Mouse (Mus musculus) limb, embryonic 13.5 days (tissue): Measurements from ENCODE around the gene Samd9l. TPM values are rescaled to one million over a fixed set of nuclear protein-coding genes. Genes with fewer than 3 reads are reported as not detected.
"Not testable (repeated sequence)": the region's sequence is repeated elsewhere in the genome, so short reads cannot be mapped to it uniquely, and the experiment has no call there.

Experiments used
- ATAC-seq: fragments of 200-750 bp; cut with Nextera tagmentation; 2 replicates; pipeline ENCODE4 v1.8.0; 2017; ENCODE audit warnings: low read depth, moderate number of reproducible peaks, moderate TSS enrichment; ENCODE audit not compliant: low FRiP score
- H3K27ac ChIP-seq: fragments of 300-500 bp; sonication (generic); 2 replicates; pipeline ENCODE4 v1.5.1; 2015; ENCODE audit warnings: inconsistent platforms, mild to moderate bottlenecking, moderate library complexity
- H3K27me3 ChIP-seq: fragments of 300-500 bp; sonication (generic); 2 replicates; pipeline ENCODE4 v1.6.1; 2015; ENCODE audit warnings: mild to moderate bottlenecking, inconsistent platforms
- H3K36me3 ChIP-seq: fragments of 300-500 bp; sonication (generic); 2 replicates; pipeline ENCODE4 v1.6.1; 2015; ENCODE audit warnings: inconsistent platforms, mild to moderate bottlenecking, moderate library complexity
- H3K4me1 ChIP-seq: fragments of 300-500 bp; sonication (generic); 2 replicates; pipeline ENCODE4 v1.6.1; 2015; ENCODE audit warnings: inconsistent platforms
- H3K4me2 ChIP-seq: fragments of 300-500 bp; sonication (generic); replicated peaks from 2 replicates; pipeline ENCODE4 v1.6.1; 2015; ENCODE audit warnings: inconsistent platforms, mild to moderate bottlenecking, moderate library complexity
- H3K4me3 ChIP-seq: fragments of 300-500 bp; sonication (generic); 2 replicates; pipeline ENCODE4 v1.5.1; 2015; ENCODE audit warnings: moderate library complexity, mild to moderate bottlenecking, inconsistent platforms
- H3K9ac ChIP-seq: fragments of 300-500 bp; sonication (generic); 2 replicates; pipeline ENCODE4 v1.6.1; 2015; ENCODE audit warnings: mild to moderate bottlenecking, inconsistent platforms
- H3K9me3 ChIP-seq: fragments of 300-500 bp; sonication (generic); 2 replicates; pipeline ENCODE4 v1.6.1; 2016; ENCODE audit warnings: inconsistent platforms
- WGBS: fragments of 180-500 bp; shearing (Covaris S2); methylation state at CpG from one replicate; pipeline ENCODE4 v1.1.7; 2015; 5-methylcytosine and 5-hydroxymethylcytosine counted together
- polyA plus RNA-seq: library from polyadenylated mRNA; unstranded; fragments of >200 nt; fragmentation: Nextera tagmentation; extraction: Ambion mirVana; gene quantifications from 2 replicates; pipeline ENCODE4 v1.2.1, GENCODE M21; 2015

The Samd9l gene
- 1.1 and 1.2 TPM in 2 replicates for polyA plus RNA-seq

- 42% methylated on average over 4 of the region's 4 CpGs for WGBS
- not testable (repeated sequence) for H3K4me3 ChIP-seq, H3K4me1 ChIP-seq, H3K27me3 ChIP-seq, H3K36me3 ChIP-seq, ATAC-seq, H3K9ac ChIP-seq, H3K27ac ChIP-seq, H3K9me3 ChIP-seq
- peak within 1 kb of the TSS; percentile 41 for H3K4me2 ChIP-seq
These were observed at the start of gene Samd9l for GRCm38 (mm10) chr6:3399340-3400068. Gene Samd9l (minus strand): TSS chr6:3399572.

GRCm38 (mm10) chr6:3447404-3447803 is 48.0 kb upstream of the Samd9l start:
- Histone ChIP-seq H3K4me2 (no peak overlapping the region), H3K9ac (no peak overlapping the region), H3K36me3 (no peaks in the 10 kb centered on the region), H3K27ac (no peak overlapping the region), H3K27me3 (no peaks in the 10 kb centered on the region), H3K4me3 (no peak overlapping the region), H3K9me3 (no peaks in the 10 kb centered on the region), H3K4me1 (no peaks in the 10 kb centered on the region)
- 4% methylated on average over 5 of the region's 5 CpGs for WGBS
- ATAC-seq, result peak; percentile 69

DNA sequence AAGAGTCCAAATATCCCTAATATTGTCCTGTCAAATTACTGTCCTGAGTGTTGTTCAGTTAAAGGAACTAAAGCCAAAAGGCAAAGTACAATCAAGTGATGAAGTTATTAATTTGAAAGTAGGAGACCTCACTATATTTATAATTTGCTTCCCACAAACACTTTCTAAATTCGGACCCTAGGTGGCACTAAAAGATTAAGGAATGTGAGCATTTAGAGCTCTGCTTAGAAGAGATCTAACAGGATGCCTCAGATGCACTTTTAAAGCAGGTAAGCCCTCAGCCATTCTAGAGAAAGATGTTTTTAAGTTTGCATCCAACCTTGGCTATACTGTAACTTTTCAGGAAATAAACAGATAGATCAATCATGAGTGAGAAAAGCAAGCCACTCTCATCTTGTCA is 44.5 kb upstream of the Samd9l start:
- Histone ChIP-seq H3K4me1 (no peaks in the 10 kb centered on the region), H3K27ac (no peak overlapping the region), H3K36me3 (no peaks in the 10 kb centered on the region), H3K9me3 (no peaks in the 10 kb centered on the region), H3K9ac (no peak overlapping the region), H3K27me3 (no peaks in the 10 kb centered on the region), H3K4me2 (no peak overlapping the region), H3K4me3 (no peak overlapping the region)
- ATAC-seq, result no peak
- 29% methylated on average over 1 of the region's 1 CpGs for WGBS

DNA sequence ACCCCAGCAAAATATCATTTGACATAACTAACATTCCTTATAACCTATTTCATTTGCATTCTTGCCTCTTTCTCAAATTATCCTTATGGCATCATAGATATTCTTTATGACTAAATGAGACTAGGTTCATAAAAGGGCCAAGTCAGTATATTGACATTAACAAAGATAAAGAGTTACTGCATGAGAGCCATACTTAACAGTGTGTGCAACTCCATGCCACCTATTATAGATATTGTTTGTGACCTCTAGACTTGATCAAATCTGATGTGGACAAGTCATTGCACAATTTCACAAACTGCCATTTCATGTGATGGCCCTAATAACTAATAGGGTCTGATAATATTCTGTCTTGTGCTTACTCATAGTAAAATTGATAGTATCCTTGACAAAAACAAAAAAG is 36.7 kb upstream of the Samd9l start:
- H3K9ac ChIP-seq, result no peak overlapping the region
- no peak for ATAC-seq
- H3K27me3 ChIP-seq, result no peaks in the 10 kb centered on the region
- H3K36me3 ChIP-seq, result no peaks in the 10 kb centered on the region
- H3K4me1 ChIP-seq, result no peaks in the 10 kb centered on the region
- H3K9me3 ChIP-seq, result no peaks in the 10 kb centered on the region
- no peak overlapping the region for H3K4me3 ChIP-seq
- H3K4me2 ChIP-seq, result no peak overlapping the region
- H3K27ac ChIP-seq, result no peak overlapping the region

- ATAC-seq, H3K4me2 ChIP-seq, H3K4me1 ChIP-seq, H3K9me3 ChIP-seq, H3K9ac ChIP-seq, H3K36me3 ChIP-seq, H3K27me3 ChIP-seq, H3K27ac ChIP-seq, H3K4me3 ChIP-seq: not testable (repeated sequence)
- WGBS, result 93% methylated on average over 2 of the region's 2 CpGs
These were observed 31.6 kb upstream of the Samd9l start for GRCm38 (mm10) chr6:3430976-3431375.

- Histone ChIP-seq H3K4me1 (no peaks in the 10 kb centered on the region), H3K36me3 (no peaks in the 10 kb centered on the region), H3K9ac (no peak overlapping the region), H3K9me3 (no peaks in the 10 kb centered on the region), H3K27me3 (no peaks in the 10 kb centered on the region), H3K4me3 (no peak overlapping the region), H3K27ac (no peak overlapping the region), H3K4me2 (no peak overlapping the region)
- ATAC-seq, result no peak
- WGBS, result 85% methylated on average over 1 of the region's 1 CpGs
These were observed 27.7 kb upstream of the Samd9l start for GRCm38 (mm10) chr6:3427047-3427446.

GRCm38 (mm10) chr6:3425333-3425732 is 26.0 kb upstream of the Samd9l start:
- not testable (repeated sequence) for H3K27me3 ChIP-seq, H3K9ac ChIP-seq, H3K27ac ChIP-seq, ATAC-seq, H3K4me2 ChIP-seq, H3K9me3 ChIP-seq, H3K4me1 ChIP-seq, H3K4me3 ChIP-seq, H3K36me3 ChIP-seq

DNA sequence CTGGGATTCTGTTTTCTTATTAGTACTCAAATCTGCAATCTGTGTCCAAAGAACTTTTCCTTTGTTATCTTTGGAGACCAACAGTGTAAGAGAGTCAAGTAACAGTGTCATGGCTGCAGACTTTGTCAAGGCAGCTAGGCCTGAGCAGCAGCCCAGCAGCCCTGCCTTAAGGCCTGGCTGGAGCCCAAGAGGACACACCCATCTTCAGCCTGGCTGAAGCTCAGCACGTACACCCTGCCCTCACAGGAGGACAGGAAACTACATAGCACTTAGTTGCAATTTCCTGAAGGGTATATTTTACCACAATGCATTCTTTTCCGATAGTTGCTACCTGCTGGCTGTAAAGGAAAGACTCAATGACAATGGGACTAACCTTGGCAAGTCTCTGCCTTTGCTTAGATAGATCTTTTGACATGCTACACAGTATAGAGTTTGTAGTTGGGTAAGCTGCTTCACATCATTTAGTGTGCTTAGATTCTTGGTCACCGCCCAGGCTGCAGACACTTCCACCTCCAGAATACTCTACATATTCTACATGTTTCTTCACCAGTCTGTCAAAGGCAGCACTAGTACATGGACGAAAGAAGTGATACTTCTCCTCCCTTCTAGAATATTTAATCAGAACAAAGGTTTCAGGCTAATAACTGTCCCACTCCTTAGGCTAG is 25.4 kb upstream of the Samd9l start:
- not testable (repeated sequence) for H3K36me3 ChIP-seq, ATAC-seq
- 15% methylated on average over 1 of the region's 4 CpGs for WGBS

GRCm38 (mm10) chr6:3397182-3397906 is 2.0 kb downstream of the Samd9l start:
- H3K27me3 ChIP-seq, H3K27ac ChIP-seq, H3K9ac ChIP-seq, H3K9me3 ChIP-seq, H3K4me1 ChIP-seq, ATAC-seq, H3K36me3 ChIP-seq, H3K4me3 ChIP-seq, H3K4me2 ChIP-seq: not testable (repeated sequence)
- 82% methylated on average over 6 of the region's 7 CpGs for WGBS

More for the DNA sequence above, 25.4 kb upstream of the Samd9l start:
- H3K27me3 ChIP-seq, H3K9ac ChIP-seq, H3K4me2 ChIP-seq, H3K4me1 ChIP-seq, H3K9me3 ChIP-seq, H3K27ac ChIP-seq, H3K4me3 ChIP-seq: not testable (repeated sequence)

DNA sequence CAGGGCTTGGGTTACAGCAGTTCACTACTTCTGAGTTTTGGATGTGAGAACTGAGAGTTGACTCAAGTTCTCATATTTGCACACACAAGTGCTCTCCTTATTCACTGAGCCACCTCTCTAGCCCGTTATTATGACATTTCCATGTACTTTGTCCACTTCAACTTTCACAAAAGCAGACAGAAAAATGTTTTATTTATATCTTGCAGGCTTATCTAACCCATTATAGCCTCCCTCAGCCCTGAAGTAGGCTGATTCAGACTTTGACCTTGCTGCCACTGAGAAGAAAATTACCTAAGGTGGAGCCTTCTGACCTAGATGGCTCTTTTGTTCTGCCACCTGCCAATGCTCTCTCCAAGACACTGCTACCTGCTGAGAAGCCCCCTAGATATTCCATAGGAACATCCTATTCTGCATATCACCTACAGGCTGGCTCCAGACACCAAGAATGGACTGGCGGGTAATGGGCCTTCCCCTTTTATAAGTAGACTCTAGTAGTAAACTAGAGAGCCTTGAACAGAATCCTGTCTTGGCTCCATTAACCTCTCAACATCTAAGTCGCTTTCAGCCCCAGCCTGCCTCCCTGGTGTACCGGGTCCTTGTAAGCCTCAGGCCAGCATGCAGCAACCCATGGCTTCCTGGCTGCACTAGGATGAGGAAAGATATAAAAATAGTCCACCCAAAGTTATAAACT is 3.3 kb downstream of the Samd9l start:
- H3K9ac ChIP-seq, H3K27me3 ChIP-seq, H3K4me3 ChIP-seq, H3K27ac ChIP-seq, H3K9me3 ChIP-seq, ATAC-seq, H3K4me2 ChIP-seq, H3K36me3 ChIP-seq, H3K4me1 ChIP-seq: not testable (repeated sequence)
- 79% methylated on average over 4 of the region's 4 CpGs for WGBS

- H3K4me3 ChIP-seq, result no peak overlapping the region
- no peaks in the 10 kb centered on the region for H3K27me3 ChIP-seq
- H3K4me2 ChIP-seq, result no peak overlapping the region
- no peak overlapping the region for H3K9ac ChIP-seq
- no peak for ATAC-seq
- H3K36me3 ChIP-seq, result no peaks in the 10 kb centered on the region
- H3K4me1 ChIP-seq, result no peaks in the 10 kb centered on the region
- H3K27ac ChIP-seq, result no peak overlapping the region
- WGBS, result 76% methylated on average over 1 of the region's 1 CpGs
- no peaks in the 10 kb centered on the region for H3K9me3 ChIP-seq
These were observed 9.4 kb downstream of the Samd9l start for GRCm38 (mm10) chr6:3389995-3390394.

GRCm38 (mm10) chr6:3386565-3386964 is 12.8 kb downstream of the Samd9l start:
- H3K27me3 ChIP-seq, result no peaks in the 10 kb centered on the region
- 85% methylated on average over 6 of the region's 6 CpGs for WGBS
- H3K9me3 ChIP-seq, result no peaks in the 10 kb centered on the region
- no peak for ATAC-seq
- no peak overlapping the region for H3K4me2 ChIP-seq
- no peaks in the 10 kb centered on the region for H3K4me1 ChIP-seq
- no peak overlapping the region for H3K9ac ChIP-seq
- H3K36me3 ChIP-seq, result no peaks in the 10 kb centered on the region
- H3K4me3 ChIP-seq, result no peak overlapping the region
- H3K27ac ChIP-seq, result no peak overlapping the region
